Mouse (Mus musculus): ENCODE results near the gene Slc35f5. TPM values are rescaled to one million over a fixed set of nuclear protein-coding genes. Genes with fewer than 3 reads are reported as not detected.

The Slc35f5 gene
- polyA plus RNA-seq, 3 experiments from 2014 or later: 0.89 to 1.9 (median 1.5) TPM

GRCm38 (mm10) chr1:125575458-125576114, 15.2 kb downstream of the Slc35f5 start:
- ATAC-seq: no peak

GRCm38 (mm10) chr1:125576965-125577364, 16.6 kb downstream of the Slc35f5 start:
- ATAC-seq: no peak

- ATAC-seq: no peak
Observed at GRCm38 (mm10) chr1:125578091-125578490, 17.7 kb downstream of the Slc35f5 start.

- no peak for ATAC-seq
Observed at GRCm38 (mm10) chr1:125581134-125581533, 20.7 kb downstream of the Slc35f5 start.

- no peak for ATAC-seq
Observed at GRCm38 (mm10) chr1:125603620-125604019, 43.2 kb downstream of the Slc35f5 start.

GRCm38 (mm10) chr1:125607087-125607803, 46.9 kb downstream of the Slc35f5 start:
- no peak for ATAC-seq

- ATAC-seq: no peak
Observed at GRCm38 (mm10) chr1:125624376-125625076, 64.1 kb downstream of the Slc35f5 start.

GRCm38 (mm10) chr1:125639501-125640253, 79.3 kb downstream of the Slc35f5 start:
- ATAC-seq: no peak

GRCm38 (mm10) chr1:125643643-125644042, 83.2 kb downstream of the Slc35f5 start:
- ATAC-seq: no peak

Other genes starting within 250 kb of the Slc35f5 start
- 100 to 1,000 TPM; 463 to 831 (median 493) TPM for gene Actr3, start 124.9 kb upstream of the Slc35f5 start, polyA plus RNA-seq (2017; shearing (Covaris generic))
- gene Gpr39, start 116.4 kb downstream of the Slc35f5 start, polyA plus RNA-seq (2017; shearing (Covaris generic)): not detected

All from inflammation-experienced regulatory T-cells, adult 6 months (primary cell).